Mouse (Mus musculus) intestine, embryonic 16.5 days (tissue): Measurements from ENCODE around the gene Zscan18. TPM values are rescaled to one million over a fixed set of nuclear protein-coding genes. Genes with fewer than 3 reads are reported as not detected.
"Not testable (repeated sequence)": the region's sequence is repeated elsewhere in the genome, so short reads cannot be mapped to it uniquely, and the experiment has no call there.

Source experiments
- ATAC-seq: fragments of 200-750 bp; cut with Nextera tagmentation; 2 replicates; pipeline ENCODE4 v1.8.0; 2017; ENCODE audit warnings: moderate TSS enrichment, moderate library complexity
- H3K27ac ChIP-seq: fragments of 300-500 bp; sonication (generic); 2 replicates; pipeline ENCODE4 v1.5.1; 2014; ENCODE audit warnings: mild to moderate bottlenecking, low read length
- H3K27me3 ChIP-seq: fragments of 300-500 bp; sonication (generic); replicated peaks from 2 replicates; pipeline ENCODE4 v1.6.1; 2014; ENCODE audit warnings: low read length, control low read depth, mixed read lengths; ENCODE audit not compliant: control insufficient read depth, insufficient read depth
- H3K36me3 ChIP-seq: fragments of 300-500 bp; sonication (generic); 2 replicates; pipeline ENCODE4 v1.6.1; 2014; ENCODE audit warnings: low read length, control low read depth; ENCODE audit not compliant: control insufficient read depth, insufficient read depth
- H3K4me1 ChIP-seq: fragments of 300-500 bp; sonication (generic); 2 replicates; pipeline ENCODE4 v1.6.1; 2014; ENCODE audit warnings: low read length, control low read depth, mixed read lengths; ENCODE audit not compliant: control insufficient read depth, insufficient read depth
- H3K4me2 ChIP-seq: fragments of 300-500 bp; sonication (generic); 2 replicates; pipeline ENCODE4 v1.6.1; 2014; ENCODE audit warnings: low read depth, low read length, control low read depth
- H3K4me3 ChIP-seq: fragments of 300-500 bp; sonication (generic); 2 replicates; pipeline ENCODE4 v1.5.1; 2014; ENCODE audit warnings: mild to moderate bottlenecking, low read length
- H3K9ac ChIP-seq: fragments of 300-500 bp; sonication (generic); 2 replicates; pipeline ENCODE4 v1.6.1; 2014; ENCODE audit warnings: low read depth, low read length
- H3K9me3 ChIP-seq: fragments of 300-500 bp; sonication (generic); 2 replicates; pipeline ENCODE4 v1.6.1; 2016; ENCODE audit warnings: low read length, control low read depth; ENCODE audit not compliant: control insufficient read depth
- WGBS: fragments of 180-500 bp; shearing (Covaris S2); extraction: QIAGEN DNeasy Blood & Tissue Kit; methylation state at CpG from one replicate; pipeline ENCODE4 v1.1.7; 2014; 5-methylcytosine and 5-hydroxymethylcytosine counted together
- polyA plus RNA-seq: library from polyadenylated mRNA; unstranded; fragments of >200 nt; fragmentation: Nextera tagmentation; extraction: Ambion mirVana; gene quantifications from 2 replicates; pipeline ENCODE4 v1.2.1, GENCODE M21; 2015

The Zscan18 gene
- polyA plus RNA-seq, 1 experiment from 2014 or later = 4.0 TPM

- no peak for ATAC-seq
Measured at GRCm38 (mm10) chr7:12797971-12798370, 5.5 kb downstream of the Zscan18 start.

GRCm38 (mm10) chr7:12792624-12793023, 10.8 kb downstream of the Zscan18 start:
- H3K27ac ChIP-seq, H3K36me3 ChIP-seq, H3K4me1 ChIP-seq, H3K27me3 ChIP-seq, H3K9me3 ChIP-seq, H3K9ac ChIP-seq, H3K4me3 ChIP-seq, H3K4me2 ChIP-seq, ATAC-seq: not testable (repeated sequence)
- 87% methylated on average over 11 of the region's 11 CpGs for WGBS

More at GRCm38 (mm10) chr7:12797971-12798370, 5.5 kb downstream of the Zscan18 start:
- Histone ChIP-seq H3K36me3 (peaks cover 4% of the 10 kb centered on the region; the same call in 1 of the 2 replicates), H3K9ac (no peak overlapping the region), H3K27me3 (no peaks in the 10 kb centered on the region), H3K27ac (no peak overlapping the region), H3K4me3 (no peak overlapping the region), H3K9me3 (peaks cover 6% of the 10 kb centered on the region; the same call in 1 of the 2 replicates), H3K4me2 (no peak overlapping the region), H3K4me1 (0 out of 2 replicates have a peak, but pooled peaks cover under 1% of the 10 kb centered on the region)
- 74% methylated on average over 2 of the region's 2 CpGs for WGBS

- Histone ChIP-seq H3K9me3 (no peaks in the 10 kb centered on the region), H3K4me2 (no peak overlapping the region), H3K27me3 (no peaks in the 10 kb centered on the region), H3K4me1 (no peaks in the 10 kb centered on the region), H3K27ac (no peak overlapping the region), H3K36me3 (no peaks in the 10 kb centered on the region), H3K9ac (no peak overlapping the region), H3K4me3 (no peak overlapping the region)
- no peak for ATAC-seq
- 39% methylated on average over 5 of the region's 5 CpGs for WGBS
Measured at GRCm38 (mm10) chr7:12788025-12788424, 15.4 kb downstream of the Zscan18 start.

GRCm38 (mm10) chr7:12787333-12787732, 16.1 kb downstream of the Zscan18 start:
- ATAC-seq = no peak
- no peak overlapping the region for H3K9ac ChIP-seq
- H3K4me1 ChIP-seq = no peaks in the 10 kb centered on the region
- 74% methylated on average over 6 of the region's 6 CpGs for WGBS
- no peaks in the 10 kb centered on the region for H3K36me3 ChIP-seq
- H3K27ac ChIP-seq = no peak overlapping the region
- H3K9me3 ChIP-seq = no peaks in the 10 kb centered on the region
- H3K4me2 ChIP-seq = no peak overlapping the region
- H3K27me3 ChIP-seq = no peaks in the 10 kb centered on the region
- no peak overlapping the region for H3K4me3 ChIP-seq

GRCm38 (mm10) chr7:12780151-12780830, 23.1 kb downstream of the Zscan18 start:
- under 1% methylated on average over 57 of the region's 57 CpGs for WGBS

GRCm38 (mm10) chr7:12779782-12780150, 23.7 kb downstream of the Zscan18 start:
- 18% methylated on average over 10 of the region's 10 CpGs for WGBS
- Histone ChIP-seq H3K9me3 (no peaks in the 10 kb centered on the region), H3K4me1 (no peaks in the 10 kb centered on the region; the same call in 1 of the 2 replicates), H3K27ac (no peak overlapping the region), H3K9ac (peak overlapping the region; percentile 79), H3K4me3 (peak overlapping the region; percentile 69), H3K36me3 (no peaks in the 10 kb centered on the region), H3K4me2 (peak overlapping the region; percentile 99), H3K27me3 (no peaks in the 10 kb centered on the region)
- ATAC-seq = no peak; the same call in 1 of the 2 replicates

More at GRCm38 (mm10) chr7:12780151-12780830, 23.1 kb downstream of the Zscan18 start:
- no peaks in the 10 kb centered on the region; the same call in 1 of the 2 replicates for H3K4me1 ChIP-seq
- no peaks in the 10 kb centered on the region for H3K27me3 ChIP-seq
- H3K4me2 ChIP-seq = peak overlapping the region; percentile 99
- no peaks in the 10 kb centered on the region for H3K9me3 ChIP-seq
- peak; percentile 96 for ATAC-seq
- peak overlapping the region; percentile 41; the same call in 1 of the 2 replicates for H3K27ac ChIP-seq
- no peaks in the 10 kb centered on the region for H3K36me3 ChIP-seq
- peak overlapping the region; percentile 69 for H3K4me3 ChIP-seq
- H3K9ac ChIP-seq = peak overlapping the region; percentile 79

GRCm38 (mm10) chr7:12779141-12779540, 24.3 kb downstream of the Zscan18 start:
- Histone ChIP-seq H3K4me2 (no peak overlapping the region), H3K36me3 (no peaks in the 10 kb centered on the region), H3K27ac (no peak overlapping the region), H3K9me3 (no peaks in the 10 kb centered on the region), H3K4me3 (no peak overlapping the region), H3K27me3 (no peaks in the 10 kb centered on the region), H3K9ac (no peak overlapping the region; the same call in 1 of the 2 replicates), H3K4me1 (no peaks in the 10 kb centered on the region; the same call in 1 of the 2 replicates)
- ATAC-seq = no peak
- WGBS = 86% methylated on average over 5 of the region's 5 CpGs

GRCm38 (mm10) chr7:12774606-12775005, 28.8 kb downstream of the Zscan18 start:
- no peaks in the 10 kb centered on the region for H3K36me3 ChIP-seq
- H3K27me3 ChIP-seq = no peaks in the 10 kb centered on the region
- no peak overlapping the region for H3K4me2 ChIP-seq
- no peak overlapping the region for H3K9ac ChIP-seq
- H3K27ac ChIP-seq = no peak overlapping the region
- H3K4me3 ChIP-seq = no peak overlapping the region
- 97% methylated on average over 1 of the region's 1 CpGs for WGBS
- ATAC-seq = no peak
- no peaks in the 10 kb centered on the region for H3K9me3 ChIP-seq
- H3K4me1 ChIP-seq = no peaks in the 10 kb centered on the region

- H3K36me3 ChIP-seq = no peaks in the 10 kb centered on the region
- no peaks in the 10 kb centered on the region for H3K9me3 ChIP-seq
- no peak overlapping the region for H3K4me3 ChIP-seq
- H3K27ac ChIP-seq = no peak overlapping the region
- no peaks in the 10 kb centered on the region for H3K27me3 ChIP-seq
- 83% methylated on average over 9 of the region's 9 CpGs for WGBS
- H3K4me2 ChIP-seq = no peak overlapping the region
- H3K9ac ChIP-seq = no peak overlapping the region
- no peaks in the 10 kb centered on the region for H3K4me1 ChIP-seq
- ATAC-seq = no peak
Measured at GRCm38 (mm10) chr7:12774111-12774510, 29.3 kb downstream of the Zscan18 start.
